8 mouse cellular contexts compared by ENCODE assay signal in genomic region chr17:45629861-45630694, GRCm38 (mm10). TPM values are rescaled to one million over a fixed set of nuclear protein-coding genes. Genes with fewer than 3 reads are reported as not detected.
DNase-seq lines count a peak whose midpoint lies in the region; ATAC-seq and TF ChIP-seq lines count a peak whose summit lies in the region.

No protein-coding gene starts in this region.

- ATAC-seq in forebrain, postnatal 0 days: peak; percentile 88

- TF ChIP-seq CTCF in E14TG2a.4 (conservative IDR thresholded peaks at IDR 0.05; ENCODE audit: low read length): peak; percentile 72
- TF ChIP-seq CTCF in forebrain, postnatal 0 days (IDR thresholded peaks at IDR 0.05; ENCODE audit: low read depth): peak; percentile 77
- TF ChIP-seq CTCF in lung, adult 2 months (IDR thresholded peaks at IDR 0.05; ENCODE audit: insufficient read depth, low read length): peak; percentile 30; the same call in 1 of the 2 replicates

- H3K4me1 ChIP-seq in E14TG2a.4 (replicated peaks; ENCODE audit: low read depth, low read length): peaks cover 99% of the 10 kb centered on the region
- H3K4me1 ChIP-seq in forebrain, postnatal 0 days (ENCODE audit: insufficient read depth): peaks cover 14% of the 10 kb centered on the region; the same call in 1 of the 2 replicates
- H3K4me1 ChIP-seq in lung, adult 2 months (ENCODE audit: control insufficient read depth, insufficient read depth, low read length): peaks cover 7% of the 10 kb centered on the region

- peak; percentile 74 for DNase-seq in cerebellum, adult 11 months
- peak; percentile 84 for DNase-seq in forebrain, postnatal 0 days
- peak; percentile 63 to 70 for DNase-seq in heart, postnatal 36 days
- peak; percentile 51 to 54 for DNase-seq in layer of hippocampus, adult 8-10 months (ENCODE audit: low spot score in 2 of 2)
- DNase-seq in lung, adult 2 months: peak; percentile 42
- DNase-seq in ovary, adult 18-20 months (ENCODE audit: low spot score): peak; percentile 47
- DNase-seq in thymus, postnatal 14 days: peak; percentile 87

- H3K27me3 ChIP-seq in E14TG2a.4 (ENCODE audit: insufficient read depth, low read length): no peaks in the 10 kb centered on the region
- peaks cover 6% of the 10 kb centered on the region; the same call in 1 of the 2 replicates for H3K27me3 ChIP-seq in forebrain, postnatal 0 days (ENCODE audit: insufficient read depth, low read length)

- H3K4me2 ChIP-seq in forebrain, postnatal 0 days (ENCODE audit: low read depth): peak overlapping the region; percentile 74

- H3K36me3 ChIP-seq in E14TG2a.4 (ENCODE audit: insufficient read depth, low read length): no peaks in the 10 kb centered on the region
- H3K36me3 ChIP-seq in forebrain, postnatal 0 days (ENCODE audit: insufficient read depth): no peaks in the 10 kb centered on the region

- H3K9me3 ChIP-seq in E14TG2a.4 (ENCODE audit: low read length): no peaks in the 10 kb centered on the region
- no peaks in the 10 kb centered on the region for H3K9me3 ChIP-seq in forebrain, postnatal 0 days (ENCODE audit: low read length)

- intact Hi-C loops in heart, postnatal 36 days (cut with DNase I): no loop called here

- peak overlapping the region; percentile 58 for H3K9ac ChIP-seq in forebrain, postnatal 0 days

- peak overlapping the region; percentile 81 for H3K27ac ChIP-seq in forebrain, postnatal 0 days (ENCODE audit: low read depth, low read length)

- no peak; the same call in 1 of the 2 replicates for TF ChIP-seq POLR2A in lung, adult 2 months (IDR thresholded peaks at IDR 0.05; ENCODE audit: borderline replicate concordance, extremely low read depth, low read depth, low read length)

- WGBS in forebrain, postnatal 0 days: 2% methylated on average over 34 of the region's 34 CpGs
- 3% methylated on average over 34 of the region's 34 CpGs for WGBS in lung, adult 2 months

- H3K4me3 ChIP-seq in E14TG2a.4 (replicated peaks; ENCODE audit: low read length): peak overlapping the region; percentile 65
- H3K4me3 ChIP-seq in forebrain, postnatal 0 days (ENCODE audit: low read depth, low read length): peak overlapping the region; percentile 48
- peak overlapping the region; percentile 43 for H3K4me3 ChIP-seq in lung, adult 2 months (replicated peaks; ENCODE audit: extremely low read depth, low read depth, low read length)

RNA-seq across cellular contexts. Expression of gene Mymx, which starts 28.2 kb away (rescaled TPM):
- not detected in 2 replicates for total RNA-seq in forebrain, postnatal 0 days (2014; rRNA removed)
- polyA plus RNA-seq in forebrain, postnatal 0 days (2015; fragmentation: Nextera tagmentation; extraction: Ambion mirVana): not detected in 2 replicates
- not detected for total RNA-seq in heart, postnatal 36 days (2021)
- total RNA-seq in layer of hippocampus, adult 8-10 months (2022): not detected
- polyA plus RNA-seq in lung, adult 2 months (2012; rRNA removed): not detected in 2 replicates

RNA-seq across cellular contexts. Expression of gene Capn11, which starts 29.0 kb away (rescaled TPM):
- total RNA-seq in forebrain, postnatal 0 days (2014; rRNA removed): 0.85 and 1.3 TPM in 2 replicates
- 0.06 and 1.5 TPM in 2 replicates for polyA plus RNA-seq in forebrain, postnatal 0 days (2015; fragmentation: Nextera tagmentation; extraction: Ambion mirVana)
- total RNA-seq in heart, postnatal 36 days (2021): not detected
- total RNA-seq in layer of hippocampus, adult 8-10 months (2022): 1 to 10 TPM in 1 of 4 experiments, under 1 TPM in 3; 0.22 to 1.1 (median 0.41) TPM
- polyA plus RNA-seq in lung, adult 2 months (2012; rRNA removed): not detected in 2 replicates

RNA-seq across cellular contexts. Expression of gene Slc29a1, which starts 30.7 kb away (rescaled TPM):
- 68.3 and 84.5 TPM in 2 replicates for total RNA-seq in forebrain, postnatal 0 days (2014; rRNA removed)
- polyA plus RNA-seq in forebrain, postnatal 0 days (2015; fragmentation: Nextera tagmentation; extraction: Ambion mirVana): 76.2 and 84.4 TPM in 2 replicates
- 10 to 100 TPM; 66.7 to 73.5 TPM for total RNA-seq in heart, postnatal 36 days (2021)
- total RNA-seq in layer of hippocampus, adult 8-10 months (2022): 10 to 100 TPM; 19.4 to 26.3 (median 21.0) TPM
- 185 and 186 TPM in 2 replicates for polyA plus RNA-seq in lung, adult 2 months (2012; rRNA removed)

RNA-seq across cellular contexts. Expression of gene Mrpl14, which starts 56.0 kb away (rescaled TPM):
- 25.3 and 40.2 TPM in 2 replicates for total RNA-seq in forebrain, postnatal 0 days (2014; rRNA removed)
- 98.6 and 120 TPM in 2 replicates for polyA plus RNA-seq in forebrain, postnatal 0 days (2015; fragmentation: Nextera tagmentation; extraction: Ambion mirVana)
- total RNA-seq in heart, postnatal 36 days (2021): 100 to 1,000 TPM; 140 to 155 TPM
- 10 to 100 TPM; 36.8 to 48.9 (median 39.1) TPM for total RNA-seq in layer of hippocampus, adult 8-10 months (2022)
- 131 and 171 TPM in 2 replicates for polyA plus RNA-seq in lung, adult 2 months (2012; rRNA removed)

RNA-seq across cellular contexts. Expression of gene Tmem63b, which starts 56.6 kb away (rescaled TPM):
- total RNA-seq in forebrain, postnatal 0 days (2014; rRNA removed): 198 and 228 TPM in 2 replicates
- 109 and 131 TPM in 2 replicates for polyA plus RNA-seq in forebrain, postnatal 0 days (2015; fragmentation: Nextera tagmentation; extraction: Ambion mirVana)
- total RNA-seq in heart, postnatal 36 days (2021): 10 to 100 TPM; 84.6 to 88.1 TPM
- total RNA-seq in layer of hippocampus, adult 8-10 months (2022): 100 to 1,000 TPM; 160 to 184 (median 166) TPM
- polyA plus RNA-seq in lung, adult 2 months (2012; rRNA removed): 163 and 173 TPM in 2 replicates

Comparison
In these comparisons a context has a peak if more than half of its experiments do, and no peak if none do; other contexts are left out.
1. Peak in every context shown above with its lines: DNase-seq, ATAC-seq, H3K4me3 ChIP-seq and H3K27ac ChIP-seq.